Mouse (Mus musculus): Measurements from ENCODE around the gene Crp. TPM values are rescaled to one million over a fixed set of nuclear protein-coding genes. Genes with fewer than 3 reads are reported as not detected.

The Crp gene
- polyA plus RNA-seq, 1 experiment from 2014 or later: 0.07 TPM

DNA sequence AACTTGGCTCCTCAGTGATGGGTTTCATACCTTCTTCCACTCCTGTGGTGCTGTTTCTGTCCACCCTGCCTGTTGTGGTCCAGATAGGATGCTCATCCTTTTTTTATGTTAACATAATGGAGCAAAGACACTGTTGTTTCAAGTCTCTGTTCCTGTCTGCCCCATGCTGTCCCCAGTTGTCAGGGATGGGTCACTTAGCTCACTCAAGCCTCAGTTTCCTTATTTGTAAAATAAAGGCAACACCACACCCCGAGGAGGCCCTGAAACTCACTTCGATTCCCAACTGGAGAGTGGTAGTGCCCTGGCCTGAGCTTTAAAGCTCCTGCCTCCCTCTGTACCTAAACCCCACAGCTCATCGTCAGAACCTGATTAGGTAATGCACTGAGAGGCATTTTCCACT is 40.6 kb upstream of the Crp start:
- Histone ChIP-seq H3K4me3 (ENCODE audit: low read depth, low read length) (no peak overlapping the region), H3K36me3 (ENCODE audit: insufficient read depth, low read length) (no peaks in the 10 kb centered on the region), H3K27me3 (replicated peaks; ENCODE audit: insufficient read depth, low read length) (no peaks in the 10 kb centered on the region), H3K9me3 (ENCODE audit: low read length) (no peaks in the 10 kb centered on the region), H3K9ac (replicated peaks; ENCODE audit: low read depth) (no peak overlapping the region), H3K4me2 (replicated peaks; ENCODE audit: low read depth, low read length) (no peak overlapping the region), H3K4me1 (ENCODE audit: insufficient read depth, low read depth, low read length) (no peaks in the 10 kb centered on the region), H3K27ac (ENCODE audit: low read length) (no peak overlapping the region)
- no peak for TF ChIP-seq CTCF (IDR thresholded peaks at IDR 0.05)
- TF ChIP-seq EP300 (IDR thresholded peaks at IDR 0.05): no peak
- no peak for ATAC-seq
- no peak for DNase-seq (ENCODE audit: low spot score)
- 75% methylated on average over 3 of the region's 3 CpGs for WGBS

DNA sequence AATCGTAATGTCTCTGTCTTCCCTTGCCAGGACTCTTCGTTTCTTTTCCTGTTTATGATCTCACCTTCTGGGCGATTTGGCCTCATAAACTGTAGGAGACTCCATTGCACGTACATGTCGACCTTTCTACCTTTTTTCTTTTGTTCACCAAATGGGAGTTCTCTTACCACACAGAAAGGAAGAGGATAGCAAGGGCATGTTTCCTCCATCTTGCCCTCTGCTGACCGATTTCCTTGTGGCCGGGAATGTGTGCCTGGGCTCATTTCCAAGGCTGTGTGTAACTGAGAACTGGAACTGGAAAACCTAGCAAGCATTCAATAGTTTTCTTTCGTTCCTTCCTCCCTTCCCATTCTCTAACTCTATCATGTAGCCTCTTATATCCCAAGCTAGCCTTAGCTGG is 38.2 kb upstream of the Crp start:
- H3K4me2 ChIP-seq (replicated peaks; ENCODE audit: low read depth, low read length): no peak overlapping the region
- H3K9me3 ChIP-seq (ENCODE audit: low read length): no peaks in the 10 kb centered on the region
- TF ChIP-seq EP300 (IDR thresholded peaks at IDR 0.05): no peak
- TF ChIP-seq CTCF (IDR thresholded peaks at IDR 0.05): no peak
- H3K9ac ChIP-seq (replicated peaks; ENCODE audit: low read depth): no peak overlapping the region
- ATAC-seq (no peak), DNase-seq (ENCODE audit: low spot score) (no peak)
- no peaks in the 10 kb centered on the region for H3K27me3 ChIP-seq (replicated peaks; ENCODE audit: insufficient read depth, low read length)
- H3K4me1 ChIP-seq (ENCODE audit: insufficient read depth, low read depth, low read length): no peaks in the 10 kb centered on the region
- no peak overlapping the region for H3K27ac ChIP-seq (ENCODE audit: low read length)
- 56% methylated on average over 8 of the region's 8 CpGs for WGBS
- H3K36me3 ChIP-seq (ENCODE audit: insufficient read depth, low read length): no peaks in the 10 kb centered on the region
- no peak overlapping the region for H3K4me3 ChIP-seq (ENCODE audit: low read depth, low read length)

- Histone ChIP-seq H3K27me3 (replicated peaks; ENCODE audit: insufficient read depth, low read length) (no peaks in the 10 kb centered on the region), H3K36me3 (ENCODE audit: insufficient read depth, low read length) (no peaks in the 10 kb centered on the region), H3K4me3 (ENCODE audit: low read depth, low read length) (no peak overlapping the region), H3K9ac (replicated peaks; ENCODE audit: low read depth) (no peak overlapping the region), H3K4me1 (ENCODE audit: insufficient read depth, low read depth, low read length) (no peaks in the 10 kb centered on the region), H3K4me2 (replicated peaks; ENCODE audit: low read depth, low read length) (no peak overlapping the region), H3K27ac (ENCODE audit: low read length) (no peak overlapping the region), H3K9me3 (ENCODE audit: low read length) (no peaks in the 10 kb centered on the region)
- 63% methylated on average over 2 of the region's 2 CpGs for WGBS
- no peak for TF ChIP-seq EP300 (IDR thresholded peaks at IDR 0.05)
- TF ChIP-seq CTCF (IDR thresholded peaks at IDR 0.05): no peak
- ATAC-seq: no peak
- no peak for DNase-seq (ENCODE audit: low spot score)
Observed at GRCm38 (mm10) chr1:172665457-172665856, 32.4 kb upstream of the Crp start.

DNA sequence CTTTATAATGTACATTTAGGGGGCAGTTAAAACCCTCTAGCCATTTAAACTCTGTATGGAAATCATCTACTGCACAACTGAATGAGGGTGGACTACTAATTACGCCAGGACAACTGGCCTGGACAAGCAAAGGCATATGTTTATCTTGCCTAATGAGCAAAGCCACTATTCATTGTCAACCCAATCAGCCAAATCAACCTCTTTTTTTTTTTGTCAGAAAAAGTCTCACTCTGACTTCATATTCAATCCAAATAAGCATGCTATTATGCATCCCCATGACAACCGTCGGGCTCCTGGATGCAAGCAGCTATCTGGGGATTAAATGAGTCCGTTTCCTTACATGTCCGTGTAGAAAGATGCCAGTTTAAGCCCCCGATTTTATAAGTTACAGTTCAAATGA is 30.3 kb upstream of the Crp start:
- H3K27ac ChIP-seq (ENCODE audit: low read length): no peak overlapping the region
- H3K27me3 ChIP-seq (replicated peaks; ENCODE audit: insufficient read depth, low read length): no peaks in the 10 kb centered on the region
- WGBS: 74% methylated on average over 6 of the region's 6 CpGs
- DNase-seq (ENCODE audit: low spot score) (no peak), ATAC-seq (no peak)
- H3K4me1 ChIP-seq (ENCODE audit: insufficient read depth, low read depth, low read length): no peaks in the 10 kb centered on the region
- no peak for TF ChIP-seq EP300 (IDR thresholded peaks at IDR 0.05)
- H3K9ac ChIP-seq (replicated peaks; ENCODE audit: low read depth): no peak overlapping the region
- no peak overlapping the region for H3K4me2 ChIP-seq (replicated peaks; ENCODE audit: low read depth, low read length)
- no peaks in the 10 kb centered on the region for H3K9me3 ChIP-seq (ENCODE audit: low read length)
- H3K4me3 ChIP-seq (ENCODE audit: low read depth, low read length): no peak overlapping the region
- no peaks in the 10 kb centered on the region for H3K36me3 ChIP-seq (ENCODE audit: insufficient read depth, low read length)

GRCm38 (mm10) chr1:172670716-172671115 is 27.1 kb upstream of the Crp start:
- no peaks in the 10 kb centered on the region for H3K4me1 ChIP-seq (ENCODE audit: insufficient read depth, low read depth, low read length)
- DNase-seq (ENCODE audit: low spot score) (peak; percentile 11), ATAC-seq (no peak)
- TF ChIP-seq CTCF (IDR thresholded peaks at IDR 0.05) (no peak), EP300 (IDR thresholded peaks at IDR 0.05) (no peak)
- H3K27ac ChIP-seq (ENCODE audit: low read length): no peak overlapping the region
- WGBS: 88% methylated on average over 1 of the region's 1 CpGs
- H3K9ac ChIP-seq (replicated peaks; ENCODE audit: low read depth): no peak overlapping the region
- no peaks in the 10 kb centered on the region for H3K9me3 ChIP-seq (ENCODE audit: low read length)
- H3K4me3 ChIP-seq (ENCODE audit: low read depth, low read length): no peak overlapping the region
- H3K27me3 ChIP-seq (replicated peaks; ENCODE audit: insufficient read depth, low read length): no peaks in the 10 kb centered on the region
- H3K4me2 ChIP-seq (replicated peaks; ENCODE audit: low read depth, low read length): no peak overlapping the region
- no peaks in the 10 kb centered on the region for H3K36me3 ChIP-seq (ENCODE audit: insufficient read depth, low read length)

- Histone ChIP-seq H3K9ac (replicated peaks; ENCODE audit: low read depth) (no peak overlapping the region), H3K9me3 (ENCODE audit: low read length) (no peaks in the 10 kb centered on the region), H3K4me3 (ENCODE audit: low read depth, low read length) (no peak overlapping the region), H3K4me1 (ENCODE audit: insufficient read depth, low read depth, low read length) (no peaks in the 10 kb centered on the region), H3K27ac (ENCODE audit: low read length) (no peak overlapping the region), H3K36me3 (ENCODE audit: insufficient read depth, low read length) (no peaks in the 10 kb centered on the region), H3K4me2 (replicated peaks; ENCODE audit: low read depth, low read length) (no peak overlapping the region), H3K27me3 (replicated peaks; ENCODE audit: insufficient read depth, low read length) (no peaks in the 10 kb centered on the region)
- ATAC-seq (no peak), DNase-seq (ENCODE audit: low spot score) (no peak)
- TF ChIP-seq EP300 (IDR thresholded peaks at IDR 0.05) (no peak), CTCF (IDR thresholded peaks at IDR 0.05) (no peak)
- WGBS: 86% methylated on average over 4 of the region's 4 CpGs
Observed at GRCm38 (mm10) chr1:172680742-172681141, 17.1 kb upstream of the Crp start.

DNA sequence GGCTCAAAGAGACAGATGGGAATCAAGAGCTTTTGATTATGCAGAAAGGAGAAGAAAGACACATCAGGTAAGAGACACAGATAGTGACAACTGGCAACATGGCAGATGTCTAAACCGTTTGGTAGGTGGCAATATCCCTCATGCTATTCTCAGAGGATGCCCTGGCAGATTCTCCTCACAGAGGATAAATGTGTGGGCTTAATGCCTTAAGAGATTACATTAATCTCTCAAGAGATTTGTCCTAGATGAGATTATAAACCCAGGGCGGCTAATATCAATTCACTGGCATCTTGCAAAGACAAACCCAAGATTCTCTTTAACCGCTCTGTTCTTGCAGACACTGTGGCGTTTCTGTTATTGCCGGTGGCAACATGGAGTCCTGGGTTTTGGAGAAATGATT is 14.3 kb upstream of the Crp start:
- no peak for ATAC-seq
- no peak for DNase-seq (ENCODE audit: low spot score)
- H3K9me3 ChIP-seq (ENCODE audit: low read length): no peaks in the 10 kb centered on the region
- TF ChIP-seq EP300 (IDR thresholded peaks at IDR 0.05) (no peak), CTCF (IDR thresholded peaks at IDR 0.05) (no peak)
- H3K27me3 ChIP-seq (replicated peaks; ENCODE audit: insufficient read depth, low read length): no peaks in the 10 kb centered on the region
- no peaks in the 10 kb centered on the region for H3K4me1 ChIP-seq (ENCODE audit: insufficient read depth, low read depth, low read length)
- no peak overlapping the region for H3K9ac ChIP-seq (replicated peaks; ENCODE audit: low read depth)
- 81% methylated on average over 5 of the region's 5 CpGs for WGBS
- no peak overlapping the region for H3K27ac ChIP-seq (ENCODE audit: low read length)
- H3K4me3 ChIP-seq (ENCODE audit: low read depth, low read length): no peak overlapping the region
- no peaks in the 10 kb centered on the region for H3K36me3 ChIP-seq (ENCODE audit: insufficient read depth, low read length)
- no peak overlapping the region for H3K4me2 ChIP-seq (replicated peaks; ENCODE audit: low read depth, low read length)

All from lung, postnatal 0 days (tissue).